Mouse (Mus musculus) gastrocnemius, postnatal 36 days (tissue): ENCODE results near the gene Chit1. TPM values are rescaled to one million over a fixed set of nuclear protein-coding genes. Genes with fewer than 3 reads are reported as not detected.

Experiments
- DNase-seq, 2 experiments: peaks; one replicate each; pipeline ENCODE4 v3.0.0; 2022
- intact Hi-C: fragments of 180-260 bp; cut with DNase I; formaldehyde crosslinking; loops from one replicate; pipeline ENCODE4 v1.15.1; 2025
- total RNA-seq, 2 experiments: library from RNA; stranded (reverse); gene quantifications; 2 replicates each; pipeline ENCODE4 v1.2.3; 2021

The Chit1 gene
- total RNA-seq, 2 experiments from 2014 or later = not detected

DNA sequence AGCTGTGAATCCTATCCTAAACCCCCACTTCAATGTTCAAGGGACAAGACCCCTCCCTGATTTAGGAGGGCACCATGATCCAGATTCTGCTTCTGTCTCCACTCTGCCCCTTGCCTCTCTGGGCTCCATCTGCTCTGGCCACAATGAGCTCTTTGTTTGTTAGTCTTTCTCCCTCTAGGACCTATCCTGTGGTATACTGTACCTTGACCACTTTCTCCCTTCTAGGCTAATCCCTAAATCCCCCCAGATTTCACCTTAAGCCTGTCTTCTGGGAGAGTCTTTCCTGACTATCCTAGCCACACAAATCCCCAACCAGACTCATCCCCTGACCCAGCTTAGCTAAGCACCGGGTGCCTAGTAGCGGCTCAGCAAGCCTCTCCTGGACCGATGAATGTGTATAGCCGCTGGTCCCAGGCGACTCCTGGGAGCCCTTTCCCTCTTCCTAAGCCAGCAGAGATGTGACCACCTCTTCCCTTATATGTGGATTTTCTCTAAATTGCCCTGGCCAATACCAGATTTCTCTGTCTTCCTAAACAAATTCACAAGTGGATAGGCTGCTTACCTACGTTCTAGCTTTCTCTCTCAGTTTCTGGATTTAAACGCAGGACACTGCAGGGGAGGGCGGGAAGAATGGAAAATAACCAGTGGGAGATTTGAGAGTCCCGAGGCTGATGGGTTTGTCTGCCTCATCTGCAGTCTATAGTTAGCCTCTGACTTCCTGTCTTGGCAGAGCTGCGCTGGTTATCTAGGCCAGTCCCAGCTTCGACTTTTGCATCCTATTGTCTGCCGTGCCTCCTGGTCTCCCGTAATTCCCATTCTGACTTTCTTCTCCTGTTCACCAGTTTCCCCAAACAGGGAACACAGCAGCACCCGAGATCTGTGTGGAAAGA, 56.6 kb downstream of the Chit1 start:
- intact Hi-C loops = no loop called here
- no peak for DNase-seq

GRCm38 (mm10) chr1:134168567-134168966, 57.5 kb downstream of the Chit1 start:
- intact Hi-C loops = no loop called here
- DNase-seq = no peak

DNA sequence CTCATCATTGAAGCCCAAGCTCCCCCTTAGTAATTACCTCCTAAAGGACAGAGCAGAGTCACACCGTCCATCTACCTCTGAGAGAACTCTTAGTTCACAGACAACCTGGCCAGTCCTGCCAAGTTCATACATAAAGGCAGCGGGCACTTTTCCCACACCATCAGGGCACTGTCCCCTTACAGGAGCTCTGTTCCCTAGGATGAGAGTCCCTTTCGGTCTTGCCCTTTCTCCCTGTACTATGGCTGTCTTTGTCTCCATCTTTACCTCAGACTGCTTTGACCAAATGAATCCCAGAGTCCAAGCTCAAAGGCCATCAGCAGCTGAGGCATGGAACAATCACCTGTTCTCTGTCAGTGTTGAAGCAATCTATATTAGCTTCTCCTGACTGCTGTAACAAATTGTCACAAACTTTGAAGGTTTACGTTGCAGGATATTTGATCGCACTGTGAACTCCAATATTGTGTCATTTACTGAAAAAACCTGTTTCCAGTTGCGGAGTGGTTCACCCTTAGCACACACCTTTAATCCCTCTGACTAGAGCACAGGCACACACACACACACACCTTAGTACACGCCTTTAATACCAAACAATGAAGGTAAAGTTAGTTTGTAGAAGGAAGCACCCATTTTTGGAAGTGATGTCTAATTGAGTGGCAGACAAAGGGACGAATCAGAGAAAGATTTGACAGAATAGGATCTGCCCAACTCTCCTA, 58.1 kb downstream of the Chit1 start:
- no peak for DNase-seq
- intact Hi-C loops = no loop called here

DNA sequence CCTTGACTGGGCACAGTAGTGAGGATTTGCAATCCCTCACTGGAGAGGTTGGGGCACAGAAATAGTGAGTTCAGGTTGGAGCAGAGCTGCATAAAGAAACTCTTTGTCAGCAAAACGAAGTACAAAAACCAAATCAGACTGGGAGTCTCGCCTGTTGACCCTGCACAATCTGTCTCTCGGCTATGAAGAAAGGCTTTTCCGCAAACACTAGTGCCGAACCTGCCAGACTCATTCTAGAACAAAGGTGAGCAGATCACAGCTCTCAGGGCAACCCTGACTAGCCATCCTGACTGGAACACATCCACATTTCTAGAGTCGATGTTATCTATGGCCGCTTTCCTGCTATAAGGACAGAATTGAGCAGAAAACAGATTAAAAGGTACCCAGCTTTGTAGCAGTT, 62.0 kb downstream of the Chit1 start:
- intact Hi-C loops = no loop called here
- DNase-seq = no peak

DNA sequence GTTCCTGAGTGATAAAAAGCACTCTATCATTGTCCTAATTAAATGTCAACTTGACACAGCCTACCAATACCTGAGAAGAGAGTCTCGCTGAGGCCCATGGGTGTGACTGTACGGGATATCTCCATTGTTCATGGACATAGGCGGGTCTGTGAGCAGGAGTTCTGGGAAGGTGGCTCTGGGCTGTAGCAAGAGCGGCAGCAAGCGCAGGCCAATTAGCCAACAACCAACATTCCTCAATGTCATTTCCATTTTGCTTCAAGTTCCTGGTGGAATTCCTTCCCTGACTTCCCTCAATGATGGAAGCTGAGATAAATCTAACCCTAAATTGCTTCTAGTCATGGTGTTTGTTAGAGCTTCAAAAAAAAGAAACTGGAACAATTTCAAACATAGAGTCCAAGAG, 66.9 kb downstream of the Chit1 start:
- intact Hi-C loops = no loop called here
- DNase-seq = no peak

DNA sequence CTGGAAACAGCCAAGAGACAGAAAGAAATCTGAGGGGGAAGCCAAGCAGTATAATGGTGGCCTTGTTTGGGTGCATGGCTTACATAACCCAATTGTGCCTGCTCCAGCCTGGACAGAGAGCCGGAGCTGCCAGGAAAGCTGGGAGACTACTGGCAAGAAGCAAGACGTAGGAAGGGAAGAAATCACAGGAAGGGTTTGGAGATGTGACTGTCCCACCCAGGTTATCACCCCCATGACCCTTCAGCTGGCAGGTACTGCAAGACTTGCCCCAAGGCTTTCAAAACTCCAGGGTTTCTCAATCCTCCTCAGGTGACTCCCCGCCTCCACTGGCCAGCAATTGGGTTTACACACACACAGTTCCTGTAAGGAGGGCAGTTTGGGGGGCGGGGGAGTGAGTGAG, 71.0 kb downstream of the Chit1 start, which contains the start of gene Chil1:
Chil1 (plus strand) TSS at position 152 of the 400 bp plus-strand sequence.
- DNase-seq = no peak
- intact Hi-C loops = no loop called here

GRCm38 (mm10) chr1:134184089-134184488, 73.0 kb downstream of the Chit1 start:
- intact Hi-C loops = no loop called here
- DNase-seq = no peak

DNA sequence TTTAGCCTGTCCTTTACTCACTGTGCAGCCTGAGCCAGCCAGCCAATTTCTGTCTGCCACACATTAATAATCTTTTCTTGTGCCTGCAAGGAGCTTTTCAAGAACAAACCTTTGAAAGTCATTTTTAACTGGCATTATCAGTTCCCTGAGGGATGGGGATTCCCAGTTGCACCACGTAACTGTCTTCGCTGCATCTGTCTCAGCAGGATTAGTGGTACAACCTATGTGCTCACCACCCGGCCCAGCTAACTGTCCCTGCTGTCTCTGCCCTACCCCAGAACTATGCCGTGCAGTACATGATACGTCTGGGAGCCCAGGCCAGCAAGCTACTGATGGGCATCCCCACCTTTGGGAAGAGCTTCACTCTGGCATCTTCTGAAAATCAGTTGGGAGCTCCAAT, 77.2 kb downstream of the Chit1 start:
- no peak for DNase-seq
- intact Hi-C loops = no loop called here

DNA sequence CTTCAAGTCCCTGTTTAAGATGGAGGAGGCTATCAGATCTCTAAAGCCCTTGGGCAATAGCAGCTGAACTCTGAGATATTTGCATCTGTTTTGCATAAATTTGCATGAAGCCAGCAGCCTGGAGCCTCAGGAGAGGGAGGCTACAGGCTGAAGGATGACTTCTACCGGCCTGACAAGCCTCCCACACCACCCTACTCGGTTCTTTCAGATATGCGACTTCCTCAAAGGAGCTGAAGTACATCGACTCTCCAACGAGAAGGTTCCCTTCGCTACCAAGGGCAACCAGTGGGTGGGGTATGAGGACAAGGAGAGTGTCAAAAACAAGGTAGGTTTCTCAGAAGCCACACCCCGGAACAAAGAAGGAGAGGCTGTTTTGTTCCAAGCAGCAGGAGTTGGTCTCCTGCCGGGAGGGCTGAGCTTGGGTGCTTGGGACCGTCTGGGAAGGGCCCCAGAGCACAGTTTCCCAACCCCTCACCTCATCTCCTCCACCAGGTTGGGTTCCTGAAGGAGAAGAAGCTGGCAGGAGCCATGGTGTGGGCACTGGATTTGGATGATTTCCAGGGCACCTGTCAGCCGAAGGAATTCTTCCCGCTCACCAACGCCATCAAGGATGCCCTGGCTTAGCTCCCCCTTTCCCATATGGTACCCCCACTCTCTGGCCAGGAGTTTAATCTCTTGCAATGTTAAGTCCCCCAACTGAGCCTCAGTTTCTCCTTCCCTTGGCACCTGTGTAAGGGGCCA, 78.1 kb downstream of the Chit1 start:
- intact Hi-C loops = no loop called here
- DNase-seq = no peak

- intact Hi-C loops = no loop called here
- no peak for DNase-seq
Measured at GRCm38 (mm10) chr1:134191192-134191591, 80.2 kb downstream of the Chit1 start.

DNA sequence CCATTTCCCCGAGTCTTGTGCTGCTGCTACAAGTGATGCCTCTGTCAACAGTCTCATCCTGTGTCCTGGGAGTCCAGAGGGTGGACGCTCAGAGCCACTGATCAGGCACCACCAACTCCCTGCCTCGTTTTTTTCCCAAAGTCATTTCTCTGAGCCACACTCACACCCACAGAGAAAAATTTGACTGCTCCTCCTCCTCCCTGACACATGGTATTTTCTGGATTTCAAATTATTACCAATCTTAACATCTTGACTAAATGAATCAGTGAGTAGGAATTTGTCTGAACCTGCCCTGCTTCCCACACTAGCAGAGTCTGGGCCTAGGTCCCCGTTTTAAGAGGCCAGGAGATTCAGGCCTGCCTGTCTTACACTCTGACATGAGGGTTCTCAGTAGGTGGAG, 81.0 kb downstream of the Chit1 start:
- no peak for DNase-seq
- intact Hi-C loops = no loop called here

GRCm38 (mm10) chr1:134193126-134193525, 82.1 kb downstream of the Chit1 start, which contains the start of gene Mybph:
Gene Mybph, plus strand, starts transcription at chr1:134193448.
- intact Hi-C loops = no loop called here
- DNase-seq = peak in 1 of 2 experiments; percentile 57

DNA sequence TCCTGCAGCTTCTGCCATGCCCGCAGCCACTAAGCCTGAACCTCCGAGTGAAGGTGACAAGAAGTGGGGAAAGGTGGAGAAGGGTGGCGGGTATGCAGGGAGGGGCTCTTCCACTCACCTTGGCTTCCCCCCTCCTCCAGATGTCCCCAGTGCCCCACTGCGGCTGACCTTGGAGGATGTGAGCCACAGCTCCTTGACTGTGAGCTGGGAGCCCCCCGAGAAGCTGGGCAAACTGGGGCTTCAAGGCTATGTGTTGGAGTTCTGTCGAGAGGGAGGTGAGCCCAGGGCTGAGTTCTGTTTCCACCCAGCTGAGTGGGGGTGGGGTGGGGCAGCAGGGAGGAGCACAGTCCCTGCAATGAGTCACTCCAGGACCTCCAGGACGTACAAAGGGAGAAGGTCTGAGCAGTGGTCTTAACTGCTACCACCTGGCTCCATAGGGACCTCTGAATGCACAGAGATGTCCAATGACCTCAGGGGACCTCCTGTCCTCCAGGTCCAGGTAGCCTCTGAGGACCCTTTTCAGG, 82.7 kb downstream of the Chit1 start:
- DNase-seq = no peak
- intact Hi-C loops = no loop called here

DNA sequence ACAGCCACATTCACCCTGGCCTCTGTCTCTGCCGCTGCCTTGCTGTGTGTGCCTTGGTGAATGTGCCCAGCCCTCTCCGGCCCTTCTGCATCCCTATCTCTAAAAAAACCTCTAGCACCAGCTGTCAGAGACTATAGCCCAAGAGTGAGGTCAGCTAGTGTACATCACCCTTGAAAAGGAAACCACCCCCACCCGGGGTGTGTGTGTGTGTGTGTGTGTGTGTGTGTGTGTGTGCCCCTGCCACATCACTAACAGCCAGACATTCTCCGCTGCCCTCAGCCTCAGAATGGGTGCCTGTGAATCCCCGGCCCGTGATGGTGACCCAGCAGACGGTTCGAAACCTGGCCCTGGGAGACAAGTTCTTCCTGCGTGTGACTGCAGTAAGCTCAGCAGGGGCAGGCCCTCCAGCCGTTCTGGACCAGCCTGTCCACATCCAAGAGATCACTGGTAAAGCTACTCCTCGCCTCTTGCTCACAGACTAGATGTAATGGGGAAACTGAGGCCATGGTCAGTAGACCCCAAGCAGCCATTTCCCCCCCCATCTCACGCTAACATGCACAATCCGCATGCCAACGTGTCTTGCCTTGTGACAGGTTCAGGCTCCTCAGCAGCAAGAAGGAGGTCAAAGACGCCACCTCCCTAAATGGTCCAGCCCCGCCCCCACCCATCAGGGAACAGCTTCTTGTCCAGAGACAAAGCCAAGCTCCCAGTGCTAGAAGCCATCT, 83.4 kb downstream of the Chit1 start:
- intact Hi-C loops = no loop called here
- no peak for DNase-seq

DNA sequence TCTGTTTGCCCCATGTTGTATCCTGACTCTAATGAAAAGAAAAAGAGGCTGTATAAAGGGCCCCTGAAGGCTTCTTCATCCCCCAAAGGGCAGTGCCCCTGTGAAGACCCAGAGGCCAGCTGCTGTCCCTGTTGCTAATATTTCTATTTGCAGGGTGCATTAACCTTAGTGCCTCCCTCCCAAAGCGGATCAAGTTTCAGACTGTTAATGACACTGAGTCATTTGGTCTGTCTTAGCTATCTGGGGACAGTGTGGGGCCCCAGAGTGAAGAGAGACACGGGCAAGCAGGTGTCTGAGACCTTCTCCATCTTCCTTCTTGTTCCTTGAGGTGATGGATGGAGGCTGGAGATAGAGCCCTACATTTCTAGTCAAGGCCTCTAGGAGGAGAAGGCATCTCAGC, 84.1 kb downstream of the Chit1 start:
- DNase-seq = no peak
- intact Hi-C loops = no loop called here

DNA sequence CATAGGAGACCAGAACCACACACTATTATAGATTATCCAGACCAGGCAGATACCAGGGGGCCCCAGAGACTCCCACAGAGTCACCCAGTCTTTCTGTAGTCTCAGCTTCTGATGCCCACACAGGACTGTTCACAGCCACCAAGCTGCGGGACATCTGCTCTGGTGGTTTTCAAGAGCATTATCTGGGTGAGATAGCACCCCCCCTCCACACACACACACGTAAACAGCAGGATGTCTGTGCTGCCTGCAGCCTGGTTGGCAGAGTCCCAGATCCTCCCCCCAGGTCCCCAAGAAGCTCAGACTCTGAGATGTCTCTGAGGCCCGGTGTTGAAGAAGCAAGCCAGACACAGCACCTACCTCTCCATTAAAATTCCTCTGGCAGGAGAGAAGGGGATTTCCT, 84.5 kb downstream of the Chit1 start:
- intact Hi-C loops = no loop called here
- no peak for DNase-seq

- intact Hi-C loops = no loop called here
- DNase-seq = peak; percentile 54 to 67
Measured at GRCm38 (mm10) chr1:134195979-134196378, 84.9 kb downstream of the Chit1 start.

GRCm38 (mm10) chr1:134196386-134196785, 85.3 kb downstream of the Chit1 start:
- intact Hi-C loops = no loop called here
- peak; percentile 71 for DNase-seq

DNA sequence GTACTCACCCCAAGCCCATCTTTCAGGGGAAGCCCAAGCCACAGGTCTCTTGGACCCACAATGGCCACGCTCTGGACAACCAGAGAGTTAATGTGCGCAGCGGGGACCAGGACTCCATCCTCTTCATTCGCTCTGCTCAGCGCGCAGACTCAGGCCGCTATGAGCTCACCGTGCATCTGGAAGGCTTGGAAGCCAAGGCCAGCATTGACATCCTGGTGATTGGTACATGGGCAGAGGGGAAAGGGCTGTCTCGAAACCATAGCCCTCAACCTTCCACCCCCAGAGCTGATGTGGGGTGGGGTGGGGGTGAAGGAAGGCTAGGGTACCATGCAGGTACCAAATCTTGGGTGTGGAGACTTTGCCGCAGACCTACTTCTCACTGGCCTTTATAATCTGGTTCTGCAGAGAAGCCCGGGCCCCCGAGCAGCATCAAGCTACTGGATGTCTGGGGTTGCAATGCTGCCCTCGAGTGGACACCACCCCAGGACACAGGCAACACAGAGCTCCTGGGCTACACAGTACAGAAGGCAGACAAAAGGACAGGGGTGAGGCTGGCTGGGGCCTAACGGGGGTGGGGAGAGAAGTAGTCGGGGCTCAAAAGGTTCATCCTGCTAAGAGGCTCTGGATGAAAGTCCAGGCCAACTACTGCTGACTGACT, 86.4 kb downstream of the Chit1 start:
- no peak for DNase-seq
- intact Hi-C loops = no loop called here
